Mouse (Mus musculus) adrenal gland, postnatal 36 days (tissue): ENCODE measurements around the gene Arl4d. TPM values are rescaled to one million over a fixed set of nuclear protein-coding genes. Genes with fewer than 3 reads are reported as not detected.
A peak's percentile ranks its signal among the peaks of the same experiment; 100 is the strongest.
"Not testable (repeated sequence)": the region's sequence is repeated elsewhere in the genome, so short reads cannot be mapped to it uniquely, and the experiment has no call there.

ENCODE experiments used
- DNase-seq, 2 experiments: peaks; one replicate each; pipeline ENCODE4 v3.0.0; 2021; ENCODE audit warnings: mixed read lengths in 1 of 2
- long read RNA-seq, 2 experiments: library from polyadenylated mRNA; stranded (forward); transcript quantifications; one replicate each; pipeline ENCODE4 v2.0.0; 2021; ENCODE audit warnings: borderline sequencing depth in 2 of 2
- total RNA-seq, 2 experiments: library from RNA; stranded (reverse); gene quantifications; 2 replicates each; pipeline ENCODE4 v1.2.3; 2021

Gene Arl4d
- 10 to 100 TPM; 11.4 to 12.5 TPM for total RNA-seq
- long read RNA-seq, experiment 1, partial matches to known transcripts = 0 of 1 reads
- long read RNA-seq, experiment 1, other reads (novel, unspliced or antisense) = 0 of 1 reads
- long read RNA-seq, experiment 2 = 0 reads

- DNase-seq = peak; percentile 97 to 98
Measured at GRCm38 (mm10) chr11:101664825-101665635, at the start of gene Arl4d. Gene Arl4d, plus strand, starts transcription at chr11:101665541.

DNA sequence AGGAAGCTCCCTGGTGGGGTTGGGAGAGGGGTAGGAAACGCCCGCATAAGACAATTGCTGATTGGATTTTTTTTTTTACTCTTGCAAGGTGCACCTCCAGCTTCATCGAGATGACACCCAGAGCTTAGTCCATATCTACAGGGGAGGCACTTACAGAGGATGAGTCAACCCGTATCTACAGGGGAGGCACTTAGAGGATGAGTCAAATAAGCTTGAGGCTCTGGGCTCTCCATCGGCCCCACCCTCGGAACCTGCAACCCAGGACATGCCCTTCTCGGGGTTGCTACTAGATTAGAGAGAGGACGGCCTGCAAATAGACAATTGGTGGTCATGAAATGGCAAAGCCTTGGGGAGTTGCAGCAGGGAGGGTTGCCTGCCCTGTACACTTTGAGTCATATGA, 49.2 kb upstream of the Arl4d start:
- no peak for DNase-seq

DNA sequence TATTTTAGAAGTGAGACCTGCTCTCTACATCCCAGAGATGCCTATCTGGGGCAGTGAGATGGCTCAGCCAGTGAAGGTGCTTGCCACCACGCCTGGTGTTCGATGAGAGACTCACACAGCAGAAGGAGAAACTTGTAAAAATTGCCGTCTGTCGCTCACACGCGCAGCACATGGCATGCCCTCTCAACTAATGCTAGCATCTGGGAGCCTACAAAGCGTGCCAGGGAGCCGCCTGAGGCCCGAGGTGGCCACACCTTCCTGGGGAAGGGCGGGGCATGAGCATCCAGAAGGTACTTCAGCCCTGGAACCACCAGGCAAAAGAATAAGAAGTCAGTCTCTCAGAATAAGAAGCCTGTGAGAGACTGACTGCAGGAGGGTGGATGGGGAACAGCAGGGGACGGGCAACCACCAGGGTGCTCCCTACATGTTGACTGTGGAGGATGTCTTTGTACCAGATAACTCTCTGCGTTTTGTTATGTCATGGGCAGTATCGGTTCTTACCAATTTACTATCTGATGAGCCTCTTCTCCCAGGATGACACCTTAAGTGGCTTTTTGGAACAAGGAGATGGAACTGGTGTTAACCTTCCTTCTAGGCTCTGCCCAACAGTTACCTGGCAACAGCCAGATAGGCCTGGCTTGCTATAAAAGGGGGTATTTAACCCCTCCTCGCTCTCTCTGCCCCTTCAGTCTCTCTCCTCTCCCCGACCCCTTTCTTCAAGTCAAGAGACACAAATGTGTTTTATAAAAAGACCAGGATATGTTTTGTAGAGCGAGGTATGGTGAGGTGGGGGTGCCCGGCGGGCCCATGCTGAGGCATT, 48.2 kb upstream of the Arl4d start:
- no peak for DNase-seq

- DNase-seq = peak; percentile 60 to 65
Measured at GRCm38 (mm10) chr11:101617849-101618248, 47.5 kb upstream of the Arl4d start.

- peak; percentile 52 to 53 for DNase-seq
Measured at GRCm38 (mm10) chr11:101618596-101618995, 46.7 kb upstream of the Arl4d start.

DNA sequence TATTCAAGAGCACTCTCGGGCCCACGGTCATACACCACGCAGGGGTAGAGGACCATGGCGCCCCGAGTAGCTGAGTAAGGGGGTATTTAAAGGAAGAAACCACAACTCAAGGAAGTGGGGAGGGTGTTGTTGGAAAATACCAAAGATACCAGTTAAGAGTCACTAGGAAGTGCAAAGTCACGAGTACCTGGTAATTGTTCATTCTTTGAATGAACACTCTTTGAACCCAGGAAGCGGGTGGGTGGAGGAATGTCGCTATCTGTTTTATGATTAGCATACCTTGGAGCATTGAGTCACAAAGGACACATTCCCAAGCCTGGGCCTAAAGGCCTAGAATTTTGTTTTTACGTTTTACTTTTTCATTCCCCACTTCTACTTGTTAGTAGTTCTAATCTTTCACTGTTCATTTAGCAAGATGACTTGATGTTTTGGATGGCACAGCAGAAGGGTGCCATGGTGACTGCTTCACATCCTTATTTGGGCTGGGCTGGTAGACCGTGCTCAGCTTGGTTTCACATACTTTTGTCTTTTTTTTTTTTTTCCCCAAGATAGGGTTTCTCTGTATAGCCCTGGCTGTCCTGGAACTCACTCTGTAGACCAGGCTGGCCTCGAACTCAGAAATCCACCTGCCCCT, 45.2 kb upstream of the Arl4d start:
- DNase-seq = not testable (repeated sequence)

DNA sequence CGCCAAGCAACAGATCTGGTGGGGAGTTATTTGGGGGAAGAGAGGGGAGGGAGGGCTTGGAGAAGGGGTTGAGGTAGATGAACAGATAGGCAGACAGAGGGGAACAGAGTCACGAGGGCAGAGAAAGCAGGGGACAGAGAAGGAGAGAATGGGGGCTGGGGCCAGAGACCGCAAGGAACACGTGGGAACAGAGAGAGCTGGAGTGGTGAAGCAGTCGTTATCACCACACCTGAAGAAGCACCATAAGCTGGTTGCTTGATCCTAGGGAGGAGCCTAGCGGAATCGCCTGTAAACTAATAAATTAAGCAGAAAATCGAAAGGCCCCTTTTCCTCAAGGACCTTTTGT, 38.7 kb upstream of the Arl4d start:
- DNase-seq = no peak

- peak; percentile 88 to 89 for DNase-seq
Measured at GRCm38 (mm10) chr11:101626995-101627856, 38.1 kb upstream of the Arl4d start, which contains the start of gene Rdm1. Gene Rdm1, plus strand, starts transcription at chr11:101627195.

DNA sequence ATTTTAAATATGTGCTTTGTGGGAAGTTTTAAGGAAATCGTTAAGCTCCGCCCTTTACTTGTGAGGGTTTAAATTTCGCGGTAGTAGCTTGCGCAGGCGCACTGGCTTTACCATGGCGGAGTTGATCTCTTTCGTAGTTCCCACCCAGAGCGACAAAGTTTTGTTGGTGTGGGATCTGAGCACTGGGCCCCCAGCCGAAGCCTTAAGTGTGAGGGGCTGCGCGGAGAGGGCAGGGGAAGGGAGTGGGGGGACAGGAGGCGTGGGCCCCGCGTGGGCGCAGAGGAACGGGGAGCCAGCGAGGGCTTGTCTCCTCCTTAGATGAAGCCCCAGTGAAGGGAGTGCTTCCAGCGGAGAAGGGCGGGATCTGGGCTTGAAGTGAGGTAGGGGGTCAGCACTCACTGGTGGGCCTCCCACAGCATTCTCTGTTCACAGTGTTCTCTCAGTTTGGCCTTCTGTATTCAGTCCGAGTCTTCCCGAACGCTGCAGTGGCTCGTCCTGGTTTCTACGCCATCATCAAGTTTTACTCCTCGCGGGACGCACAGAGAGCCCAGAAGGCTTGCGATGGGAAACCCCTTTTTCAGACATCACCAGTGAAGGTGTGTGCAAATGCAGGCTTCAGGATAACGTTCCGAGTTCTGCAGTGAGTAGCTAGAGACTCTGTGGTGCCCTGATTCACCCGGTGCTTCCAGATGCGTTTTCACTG, 37.3 kb upstream of the Arl4d start:
- peak; percentile 91 for DNase-seq

- DNase-seq = not testable (repeated sequence)
Measured at GRCm38 (mm10) chr11:101628733-101629417, 36.5 kb upstream of the Arl4d start.

GRCm38 (mm10) chr11:101635660-101636059, 29.7 kb upstream of the Arl4d start:
- no peak for DNase-seq

GRCm38 (mm10) chr11:101639761-101640160, 25.6 kb upstream of the Arl4d start:
- no peak for DNase-seq

- peak; percentile 84 to 85 for DNase-seq
Measured at GRCm38 (mm10) chr11:101640857-101641709, 24.3 kb upstream of the Arl4d start.

DNA sequence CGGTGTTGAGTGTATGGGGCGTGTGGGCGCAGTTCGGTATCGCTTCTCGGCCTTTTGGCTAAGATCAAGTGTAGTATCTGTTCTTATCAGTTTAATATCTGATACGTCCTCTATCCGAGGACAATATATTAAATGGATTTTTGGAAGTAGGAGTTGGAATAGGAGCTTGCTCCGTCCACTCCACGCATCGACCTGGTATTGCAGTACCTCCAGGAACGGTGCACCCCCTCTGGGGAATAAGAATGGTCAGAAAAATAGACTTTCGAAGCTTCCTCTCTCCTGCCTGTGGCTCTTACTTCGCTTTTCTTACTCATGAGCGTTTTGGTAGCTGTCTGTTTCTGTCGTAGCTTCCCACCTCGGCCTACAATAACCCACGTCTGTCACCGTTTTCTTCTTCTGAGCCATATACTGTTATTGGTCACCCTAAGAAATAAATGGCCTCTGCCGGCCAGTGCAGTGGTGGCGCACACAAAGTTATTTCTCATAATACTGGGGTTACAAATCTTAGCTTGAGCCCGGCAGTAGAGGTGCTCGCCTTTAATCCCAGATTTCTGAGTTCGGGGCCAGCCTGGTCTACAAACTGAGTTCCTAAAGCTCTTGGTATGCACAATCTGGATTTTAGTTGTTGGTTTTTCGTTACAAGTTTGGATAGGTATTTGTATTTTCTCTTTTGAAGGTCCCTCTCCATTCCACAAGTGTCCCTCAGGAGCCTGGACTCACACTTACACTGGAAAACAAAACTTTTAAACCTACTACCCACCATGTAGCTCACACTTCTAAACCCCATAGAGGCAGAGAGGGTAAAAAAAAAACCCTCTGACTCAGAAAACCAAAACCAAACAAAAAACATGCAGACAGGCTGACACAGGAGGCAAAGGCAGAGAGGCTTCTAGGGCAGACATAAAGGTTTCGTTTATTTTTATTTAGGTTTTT, 23.4 kb upstream of the Arl4d start:
- DNase-seq = peak; percentile 4 to 16

DNA sequence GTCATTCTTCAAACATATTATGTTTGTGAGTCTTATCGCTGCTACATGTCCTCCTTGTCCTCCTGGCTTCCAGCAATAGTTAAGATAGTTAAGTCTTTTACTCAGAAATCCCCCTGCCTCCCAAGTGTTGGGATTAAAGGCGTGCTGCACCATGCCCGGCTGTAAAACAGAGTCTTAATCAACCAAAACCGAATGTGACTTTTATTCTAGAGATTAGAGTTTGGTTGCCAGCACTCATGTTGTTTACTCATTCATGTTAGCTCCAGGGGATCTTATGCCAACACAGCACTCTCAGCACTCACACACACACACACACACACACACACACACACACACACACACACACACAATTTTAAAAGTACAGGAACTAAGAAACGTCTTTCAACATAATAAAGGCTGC, 22.4 kb upstream of the Arl4d start:
- DNase-seq = no peak

DNA sequence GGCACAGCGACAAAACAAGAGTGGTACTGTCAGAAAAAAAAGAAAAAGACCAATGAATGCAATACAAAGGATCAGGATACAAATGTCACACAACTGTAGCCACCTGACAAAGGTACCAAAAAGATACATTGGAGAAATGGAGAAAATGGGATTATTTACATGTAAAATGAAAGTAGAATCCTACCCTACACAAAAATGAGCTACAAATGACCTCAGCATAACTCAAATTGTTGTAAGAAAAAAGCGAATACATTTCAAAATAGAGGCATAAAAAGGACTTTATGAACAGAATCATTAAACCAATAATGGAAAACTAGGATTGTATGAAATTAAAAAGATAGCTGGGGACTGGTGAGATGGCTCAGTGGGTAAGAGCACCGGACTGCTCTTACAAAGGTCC, 20.8 kb upstream of the Arl4d start:
- no peak for DNase-seq

GRCm38 (mm10) chr11:101645043-101645410, 20.3 kb upstream of the Arl4d start:
- not testable (repeated sequence) for DNase-seq
